Mouse (Mus musculus) E14TG2a.4 (cell line): Measurements from ENCODE around the gene Nnat.

ENCODE experiments used
- CTCF ChIP-seq: conservative IDR thresholded peaks from 2 replicates; pipeline ENCODE4 v1.5.1; 2014; ENCODE audit warnings: low read length
- NANOG ChIP-seq: IDR thresholded peaks from 2 replicates; pipeline ENCODE4 v1.6.1; 2014; ENCODE audit warnings: borderline replicate concordance, low read length, mixed read lengths
- POU5F1 ChIP-seq: IDR thresholded peaks from 2 replicates; pipeline ENCODE4 v1.6.1; 2014; ENCODE audit warnings: low read length, borderline replicate concordance

DNA sequence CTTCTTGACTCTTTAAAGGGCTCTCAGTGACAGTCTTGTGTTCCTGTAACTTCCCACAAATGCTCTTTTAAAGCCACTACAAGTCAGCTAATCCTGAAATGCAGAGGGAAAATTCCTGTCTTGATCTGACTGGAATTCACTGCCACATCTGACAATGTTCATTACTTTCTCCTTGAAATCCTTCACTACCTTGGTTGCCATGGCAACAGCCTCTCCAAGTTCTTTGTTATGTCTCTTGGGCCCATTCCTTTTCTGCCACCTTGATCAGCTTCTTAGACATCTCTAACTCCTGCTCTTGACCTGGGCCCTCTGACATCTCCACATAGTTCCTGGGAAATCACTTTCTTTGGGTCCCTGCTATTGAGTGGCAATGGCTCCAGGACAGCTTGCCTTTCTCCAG is 13.2 kb upstream of the Nnat start:
- no peak for TF ChIP-seq CTCF
- no peak for TF ChIP-seq POU5F1
- no peak for TF ChIP-seq NANOG
